Mouse (Mus musculus) megakaryocyte, embryonic 14.5 days (primary cell): ENCODE measurements around the gene Rbms1. TPM values are rescaled to one million over a fixed set of nuclear protein-coding genes. Genes with fewer than 3 reads are reported as not detected.
A peak's percentile ranks its signal among the peaks of the same experiment; 100 is the strongest.

Experiments
- H3K27me3 ChIP-seq: replicated peaks from 2 replicates; pipeline ENCODE3; 2012; ENCODE audit warnings: inconsistent platforms
- H3K36me3 ChIP-seq: replicated peaks from 2 replicates; pipeline ENCODE3; 2012; ENCODE audit warnings: low read length, inconsistent platforms, mixed read lengths
- H3K4me1 ChIP-seq: 2 replicates; pipeline ENCODE4 v1.6.1; 2012; ENCODE audit warnings: inconsistent platforms
- H3K4me3 ChIP-seq: replicated peaks from 2 replicates; pipeline ENCODE3; 2012; ENCODE audit warnings: moderate library complexity, mild to moderate bottlenecking, inconsistent platforms
- H3K9me3 ChIP-seq: 2 replicates; pipeline ENCODE4 v1.6.1; 2012; ENCODE audit warnings: inconsistent platforms
- FLI1 ChIP-seq: IDR thresholded peaks from 2 replicates; pipeline ENCODE4 v1.6.1; 2012; ENCODE audit warnings: low read length, inconsistent platforms, mixed read lengths
- GATA1 ChIP-seq: IDR thresholded peaks from 3 replicates; pipeline ENCODE4 v1.6.1; 2012; ENCODE audit warnings: mixed read lengths, low read length, inconsistent platforms, borderline replicate concordance
- polyA plus RNA-seq: library from polyadenylated mRNA; stranded (reverse); fragments of >175 nt; gene quantifications from 2 replicates; pipeline ENCODE4 v1.2.3, GENCODE M21; 2012; ENCODE audit warnings: low replicate concordance; ENCODE audit not compliant: insufficient read depth

Gene Rbms1
- polyA plus RNA-seq, 1 experiment, result 22.6 TPM

- Histone ChIP-seq H3K4me1 (peaks cover 31% of the 10 kb centered on the region), H3K27me3 (no peaks in the 10 kb centered on the region)
- TF ChIP-seq GATA1 (no peak), FLI1 (no peak)
Observed at GRCm38 (mm10) chr2:60802191-60802590, 160.8 kb downstream of the Rbms1 start.

GRCm38 (mm10) chr2:60801571-60802155 is 161.3 kb downstream of the Rbms1 start:
- Histone ChIP-seq H3K27me3 (no peaks in the 10 kb centered on the region), H3K4me3 (no peak overlapping the region), H3K36me3 (peaks cover 20% of the 10 kb centered on the region), H3K9me3 (no peaks in the 10 kb centered on the region), H3K4me1 (peaks cover 26% of the 10 kb centered on the region)
- TF ChIP-seq FLI1, result no peak
- no peak for TF ChIP-seq GATA1

More at GRCm38 (mm10) chr2:60802191-60802590, 160.8 kb downstream of the Rbms1 start:
- Histone ChIP-seq H3K9me3 (no peaks in the 10 kb centered on the region), H3K4me3 (peak overlapping the region; percentile 24), H3K36me3 (peaks cover 15% of the 10 kb centered on the region)

GRCm38 (mm10) chr2:60800921-60801558 is 162.0 kb downstream of the Rbms1 start:
- H3K4me1 ChIP-seq, result peaks cover 28% of the 10 kb centered on the region
- no peaks in the 10 kb centered on the region for H3K27me3 ChIP-seq
- peak overlapping the region; percentile 56 for H3K4me3 ChIP-seq
- peaks cover 26% of the 10 kb centered on the region for H3K36me3 ChIP-seq
- TF ChIP-seq FLI1, result no peak
- no peak for TF ChIP-seq GATA1
- H3K9me3 ChIP-seq, result no peaks in the 10 kb centered on the region

GRCm38 (mm10) chr2:60799816-60800215 is 163.2 kb downstream of the Rbms1 start:
- Histone ChIP-seq H3K4me3 (peak overlapping the region; percentile 10), H3K27me3 (no peaks in the 10 kb centered on the region), H3K36me3 (peaks cover 32% of the 10 kb centered on the region), H3K4me1 (peaks cover 30% of the 10 kb centered on the region), H3K9me3 (no peaks in the 10 kb centered on the region)
- TF ChIP-seq GATA1 (no peak), FLI1 (no peak)

- peaks cover 39% of the 10 kb centered on the region for H3K36me3 ChIP-seq
- peaks cover 30% of the 10 kb centered on the region for H3K4me1 ChIP-seq
- TF ChIP-seq GATA1 (no peak), FLI1 (no peak)
- H3K9me3 ChIP-seq, result no peaks in the 10 kb centered on the region
- H3K4me3 ChIP-seq, result no peak overlapping the region
- no peaks in the 10 kb centered on the region for H3K27me3 ChIP-seq
Observed at GRCm38 (mm10) chr2:60798767-60799529, 164.0 kb downstream of the Rbms1 start.

- Histone ChIP-seq H3K27me3 (no peaks in the 10 kb centered on the region), H3K4me1 (peaks cover 14% of the 10 kb centered on the region), H3K36me3 (peaks cover 48% of the 10 kb centered on the region), H3K4me3 (no peak overlapping the region), H3K9me3 (no peaks in the 10 kb centered on the region)
- TF ChIP-seq GATA1 (no peak), FLI1 (no peak)
Observed at GRCm38 (mm10) chr2:60796969-60797669, 165.9 kb downstream of the Rbms1 start.

- peaks cover 9% of the 10 kb centered on the region for H3K4me1 ChIP-seq
- peaks cover 49% of the 10 kb centered on the region for H3K36me3 ChIP-seq
- no peak overlapping the region for H3K4me3 ChIP-seq
- H3K9me3 ChIP-seq, result no peaks in the 10 kb centered on the region
- TF ChIP-seq GATA1 (no peak), FLI1 (no peak)
- H3K27me3 ChIP-seq, result no peaks in the 10 kb centered on the region
Observed at GRCm38 (mm10) chr2:60796616-60796968, 166.4 kb downstream of the Rbms1 start.

GRCm38 (mm10) chr2:60795861-60796260 is 167.1 kb downstream of the Rbms1 start:
- no peaks in the 10 kb centered on the region for H3K9me3 ChIP-seq
- peaks cover 52% of the 10 kb centered on the region for H3K36me3 ChIP-seq
- H3K4me3 ChIP-seq, result no peak overlapping the region
- no peaks in the 10 kb centered on the region for H3K27me3 ChIP-seq
- no peak for TF ChIP-seq GATA1
- TF ChIP-seq FLI1, result no peak
- H3K4me1 ChIP-seq, result peaks cover 4% of the 10 kb centered on the region

- Histone ChIP-seq H3K27me3 (no peaks in the 10 kb centered on the region), H3K9me3 (no peaks in the 10 kb centered on the region), H3K4me1 (peaks cover 11% of the 10 kb centered on the region), H3K36me3 (peaks cover 68% of the 10 kb centered on the region), H3K4me3 (no peak overlapping the region)
- TF ChIP-seq FLI1 (no peak), GATA1 (no peak)
Observed at GRCm38 (mm10) chr2:60792506-60792905, 170.5 kb downstream of the Rbms1 start.
